Mouse (Mus musculus) bone marrow, adult 2 months (tissue): ENCODE data around the gene Cdipt. TPM values are rescaled to one million over a fixed set of nuclear protein-coding genes. Genes with fewer than 3 reads are reported as not detected.

Experiments
- H3K27ac ChIP-seq: fragments of 200-500 bp; 2 replicates; pipeline ENCODE4 v1.5.1; 2012; ENCODE audit warnings: low read depth, mild to moderate bottlenecking, control low read depth, inconsistent platforms, low read length; ENCODE audit not compliant: control insufficient read depth, poor library complexity, insufficient read depth
- H3K4me1 ChIP-seq: fragments of 200-500 bp; 2 replicates; pipeline ENCODE4 v1.6.1; 2011; ENCODE audit warnings: low read length; ENCODE audit not compliant: control insufficient read depth, insufficient read depth
- H3K4me3 ChIP-seq: fragments of 200-500 bp; replicated peaks from 2 replicates; pipeline ENCODE3; 2011; ENCODE audit warnings: mild to moderate bottlenecking, low read depth, low read length, control low read depth; ENCODE audit not compliant: control insufficient read depth
- CTCF ChIP-seq: fragments of 200-500 bp; IDR thresholded peaks from 2 replicates; pipeline ENCODE4 v1.5.1; 2011; ENCODE audit warnings: low read length, control low read depth; ENCODE audit not compliant: control insufficient read depth, insufficient read depth
- POLR2A ChIP-seq: fragments of 200-500 bp; IDR thresholded peaks from 2 replicates; pipeline ENCODE4 v1.6.1; 2011; ENCODE audit warnings: low read depth, mild to moderate bottlenecking, control low read depth, low read length, borderline replicate concordance; ENCODE audit not compliant: control insufficient read depth
- WGBS: fragments of 180-500 bp; shearing (Covaris S2); methylation state at CpG from one replicate; pipeline ENCODE4 v1.1.7; 2018; 5-methylcytosine and 5-hydroxymethylcytosine counted together
- polyA plus RNA-seq: library from polyadenylated mRNA; stranded (reverse); fragments of >200 nt; gene quantifications from 2 replicates; pipeline ENCODE4 v1.2.4, GENCODE M21; 2011; ENCODE audit warnings: low replicate concordance; ENCODE audit not compliant: missing spikeins, insufficient read depth, insufficient read length

The Cdipt gene
- polyA plus RNA-seq, result 51.4 and 89.1 TPM in 2 replicates

- Histone ChIP-seq H3K27ac (peak within 1 kb of the TSS; percentile 96), H3K4me1 (peaks cover 2% of the 10 kb centered on the region; the same call in 1 of the 2 replicates), H3K4me3 (peak within 1 kb of the TSS; percentile 87)
- WGBS, result 3% methylated on average over 1 of the region's 1 CpGs
- TF ChIP-seq CTCF (no peak), POLR2A (no peak)
Measured at GRCm38 (mm10) chr7:126975893-126975949, at the start of gene Cdipt. Gene Cdipt (plus strand): TSS chr7:126975914.

GRCm38 (mm10) chr7:126926299-126926698 is 49.4 kb upstream of the Cdipt start:
- 27% methylated on average over 3 of the region's 3 CpGs for WGBS
- Histone ChIP-seq H3K4me1 (peaks cover 3% of the 10 kb centered on the region), H3K27ac (no peak overlapping the region), H3K4me3 (no peak overlapping the region)
- TF ChIP-seq CTCF (no peak), POLR2A (no peak)

GRCm38 (mm10) chr7:126928384-126929037 is 47.2 kb upstream of the Cdipt start, which contains the start of gene Kctd13:
Gene Kctd13 (plus strand): TSS chr7:126928879.
- peak within 1 kb of the TSS; percentile 50 for H3K27ac ChIP-seq
- H3K4me1 ChIP-seq, result peaks cover 3% of the 10 kb centered on the region
- TF ChIP-seq POLR2A (peak; percentile 67; the same call in 1 of the 2 replicates), CTCF (no peak)
- WGBS, result under 1% methylated on average over 56 of the region's 56 CpGs
- peak within 1 kb of the TSS; percentile 95 for H3K4me3 ChIP-seq

- Histone ChIP-seq H3K4me1 (peaks cover 3% of the 10 kb centered on the region), H3K27ac (peak overlapping the region; percentile 50; the same call in 1 of the 2 replicates), H3K4me3 (peak overlapping the region; percentile 95)
- TF ChIP-seq POLR2A (no peak), CTCF (no peak)
- WGBS, result 1% methylated on average over 27 of the region's 27 CpGs
Measured at GRCm38 (mm10) chr7:126929046-126929445, 46.7 kb upstream of the Cdipt start.

- 85% methylated on average over 2 of the region's 2 CpGs for WGBS
- Histone ChIP-seq H3K4me1 (peaks cover 1% of the 10 kb centered on the region; the same call in 1 of the 2 replicates), H3K27ac (no peak overlapping the region), H3K4me3 (no peak overlapping the region)
- no peak for TF ChIP-seq POLR2A
- no peak for TF ChIP-seq CTCF
Measured at GRCm38 (mm10) chr7:126932652-126933051, 43.1 kb upstream of the Cdipt start.

- 65% methylated on average over 6 of the region's 6 CpGs for WGBS
- no peak for TF ChIP-seq CTCF
- TF ChIP-seq POLR2A, result no peak
- peaks cover 1% of the 10 kb centered on the region; the same call in 1 of the 2 replicates for H3K4me1 ChIP-seq
- no peak overlapping the region for H3K27ac ChIP-seq
- no peak overlapping the region for H3K4me3 ChIP-seq
Measured at GRCm38 (mm10) chr7:126941171-126941570, 34.5 kb upstream of the Cdipt start.

GRCm38 (mm10) chr7:126941801-126942200 is 33.9 kb upstream of the Cdipt start:
- WGBS, result 86% methylated on average over 5 of the region's 5 CpGs
- Histone ChIP-seq H3K27ac (no peak overlapping the region), H3K4me1 (peaks cover 1% of the 10 kb centered on the region; the same call in 1 of the 2 replicates), H3K4me3 (no peak overlapping the region)
- TF ChIP-seq POLR2A, result no peak
- TF ChIP-seq CTCF, result no peak

- H3K4me3 ChIP-seq, result no peak overlapping the region
- H3K4me1 ChIP-seq, result no peaks in the 10 kb centered on the region
- WGBS, result 61% methylated on average over 3 of the region's 3 CpGs
- TF ChIP-seq POLR2A (no peak), CTCF (peak; percentile 84)
- no peak overlapping the region for H3K27ac ChIP-seq
Measured at GRCm38 (mm10) chr7:126946530-126946929, 29.2 kb upstream of the Cdipt start.

- TF ChIP-seq POLR2A, result no peak
- no peak for TF ChIP-seq CTCF
- Histone ChIP-seq H3K4me1 (no peaks in the 10 kb centered on the region), H3K4me3 (no peak overlapping the region), H3K27ac (no peak overlapping the region)
- WGBS, result 81% methylated on average over 10 of the region's 10 CpGs
Measured at GRCm38 (mm10) chr7:126948626-126949025, 27.1 kb upstream of the Cdipt start.
